Mouse (Mus musculus) neural tube, embryonic 11.5 days (tissue): Measurements from ENCODE around the gene Grsf1. TPM values are rescaled to one million over a fixed set of nuclear protein-coding genes. Genes with fewer than 3 reads are reported as not detected.

Experiments
- ATAC-seq: fragments of 200-750 bp; cut with Nextera tagmentation; 2 replicates; pipeline ENCODE4 v1.8.0; 2017; ENCODE audit warnings: moderate number of reproducible peaks, mild to moderate bottlenecking, moderate TSS enrichment, moderate library complexity; ENCODE audit not compliant: insufficient read depth, low FRiP score, low TSS enrichment
- DNase-seq: peaks from one replicate; pipeline ENCODE4 v3.0.0-alpha.2; 2015; ENCODE audit warnings: low spot score
- H3K27ac ChIP-seq: fragments of 300-500 bp; sonication (generic); 2 replicates; pipeline ENCODE4 v1.5.1; 2014; ENCODE audit warnings: low read depth, mild to moderate bottlenecking, low read length
- H3K27me3 ChIP-seq: fragments of 300-500 bp; sonication (generic); 2 replicates; pipeline ENCODE4 v1.6.1; 2014; ENCODE audit warnings: mild to moderate bottlenecking, low read length, mixed read lengths; ENCODE audit not compliant: control insufficient read depth, insufficient read depth
- H3K36me3 ChIP-seq: fragments of 300-500 bp; sonication (generic); 2 replicates; pipeline ENCODE4 v1.6.1; 2014; ENCODE audit warnings: mild to moderate bottlenecking, low read length, moderate library complexity, mixed read lengths; ENCODE audit not compliant: control insufficient read depth, insufficient read depth
- H3K4me1 ChIP-seq: fragments of 300-500 bp; sonication (generic); 2 replicates; pipeline ENCODE4 v1.6.1; 2014; ENCODE audit warnings: low read length, mixed read lengths; ENCODE audit not compliant: control insufficient read depth, insufficient read depth
- H3K4me2 ChIP-seq: fragments of 300-500 bp; sonication (generic); 2 replicates; pipeline ENCODE4 v1.6.1; 2014; ENCODE audit warnings: low read depth, mild to moderate bottlenecking, moderate library complexity
- H3K4me3 ChIP-seq: fragments of 300-500 bp; sonication (generic); 2 replicates; pipeline ENCODE4 v1.5.1; 2014; ENCODE audit warnings: low read depth, low read length
- H3K9ac ChIP-seq: fragments of 300-500 bp; sonication (generic); 2 replicates; pipeline ENCODE4 v1.6.1; 2014; ENCODE audit warnings: mild to moderate bottlenecking, low read length
- H3K9me3 ChIP-seq: fragments of 300-500 bp; sonication (generic); 2 replicates; pipeline ENCODE4 v1.6.1; 2016; ENCODE audit warnings: low read length; ENCODE audit not compliant: control insufficient read depth
- WGBS: fragments of 180-500 bp; shearing (Covaris S2); extraction: QIAGEN DNeasy Blood & Tissue Kit; methylation state at CpG from one replicate; pipeline ENCODE4 v1.1.7; 2014; 5-methylcytosine and 5-hydroxymethylcytosine counted together
- polyA plus RNA-seq: library from polyadenylated mRNA; unstranded; fragments of >200 nt; fragmentation: Nextera tagmentation; extraction: Ambion mirVana; gene quantifications from 2 replicates; pipeline ENCODE4 v1.2.1, GENCODE M21; 2014

The Grsf1 gene
- polyA plus RNA-seq, 1 experiment from 2014 or later, result 105 TPM

DNA sequence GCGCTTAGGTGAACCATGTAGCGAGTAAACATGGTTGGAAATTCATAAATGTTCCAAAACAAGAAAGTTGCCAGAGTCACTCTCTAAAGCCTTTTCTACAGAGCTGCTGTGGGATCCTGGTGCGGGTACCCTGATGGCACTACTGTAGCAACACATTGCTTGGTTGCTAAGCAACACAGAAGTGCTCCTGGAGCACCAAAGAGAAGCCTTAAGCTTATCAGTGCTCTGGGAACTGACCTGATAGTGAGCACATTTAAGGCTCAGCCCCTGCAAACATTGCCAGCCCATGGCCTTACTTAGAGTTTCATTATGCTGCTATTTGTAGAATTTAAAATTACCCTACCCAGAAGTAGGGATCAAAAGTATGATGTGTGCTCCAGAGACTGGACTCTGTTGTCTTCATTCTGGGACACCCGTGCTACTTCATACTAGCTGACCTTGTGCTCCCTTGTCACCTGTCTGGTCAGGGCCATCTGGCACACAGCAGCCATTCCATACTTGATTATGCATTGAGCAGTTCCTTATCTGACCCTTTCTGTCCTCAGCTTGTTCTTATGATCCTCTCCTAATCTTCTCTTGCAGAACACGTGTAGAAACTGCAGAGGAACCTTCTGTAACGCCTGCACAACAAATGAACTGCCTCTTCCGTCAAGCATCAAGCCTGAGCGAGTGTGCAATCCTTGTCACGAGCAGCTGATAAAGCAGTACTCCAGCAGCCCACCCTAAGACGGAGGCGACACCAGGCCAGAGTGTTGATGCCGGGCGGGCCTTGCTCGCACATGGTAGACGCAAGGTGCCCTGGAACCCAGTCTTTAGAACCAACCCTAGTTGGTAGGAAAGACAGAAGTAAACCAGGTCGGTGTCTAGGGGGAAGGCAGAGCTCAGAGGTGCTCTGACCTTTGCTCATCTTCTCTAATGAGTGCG, 26.5 kb downstream of the Grsf1 start:
- no peaks in the 10 kb centered on the region for H3K9me3 ChIP-seq
- 93% methylated on average over 17 of the region's 17 CpGs for WGBS
- H3K27me3 ChIP-seq, result no peaks in the 10 kb centered on the region
- ATAC-seq (no peak), DNase-seq (no peak)
- no peak overlapping the region for H3K27ac ChIP-seq
- H3K4me3 ChIP-seq, result no peak overlapping the region
- no peak overlapping the region for H3K9ac ChIP-seq
- H3K4me2 ChIP-seq, result no peak overlapping the region
- peaks cover 13% of the 10 kb centered on the region for H3K36me3 ChIP-seq
- no peaks in the 10 kb centered on the region for H3K4me1 ChIP-seq

DNA sequence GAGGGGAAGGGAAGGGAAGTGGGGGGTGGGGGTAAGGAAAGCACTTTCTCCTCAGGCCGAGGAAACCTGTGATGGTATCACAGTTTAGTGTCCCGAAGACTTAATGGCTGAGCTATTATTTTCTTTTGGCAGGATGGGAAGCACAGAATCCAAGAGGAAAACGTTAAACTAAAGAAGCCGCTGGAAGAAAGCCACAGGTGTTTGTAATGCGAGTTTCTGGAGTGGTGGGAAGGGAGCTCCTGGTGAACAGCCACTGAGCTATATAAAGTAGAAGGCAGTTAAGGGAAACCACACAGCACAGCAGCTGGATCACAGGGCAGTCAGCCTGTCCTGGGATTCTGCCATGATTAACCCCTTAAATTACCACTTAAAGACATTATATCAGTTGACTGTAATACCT, 30.6 kb downstream of the Grsf1 start:
- no peak overlapping the region for H3K27ac ChIP-seq
- 77% methylated on average over 5 of the region's 5 CpGs for WGBS
- H3K9me3 ChIP-seq, result no peaks in the 10 kb centered on the region
- DNase-seq (no peak), ATAC-seq (no peak)
- H3K4me2 ChIP-seq, result no peak overlapping the region
- peaks cover 13% of the 10 kb centered on the region for H3K36me3 ChIP-seq
- no peak overlapping the region for H3K4me3 ChIP-seq
- H3K27me3 ChIP-seq, result no peaks in the 10 kb centered on the region
- no peak overlapping the region for H3K9ac ChIP-seq
- no peaks in the 10 kb centered on the region for H3K4me1 ChIP-seq

DNA sequence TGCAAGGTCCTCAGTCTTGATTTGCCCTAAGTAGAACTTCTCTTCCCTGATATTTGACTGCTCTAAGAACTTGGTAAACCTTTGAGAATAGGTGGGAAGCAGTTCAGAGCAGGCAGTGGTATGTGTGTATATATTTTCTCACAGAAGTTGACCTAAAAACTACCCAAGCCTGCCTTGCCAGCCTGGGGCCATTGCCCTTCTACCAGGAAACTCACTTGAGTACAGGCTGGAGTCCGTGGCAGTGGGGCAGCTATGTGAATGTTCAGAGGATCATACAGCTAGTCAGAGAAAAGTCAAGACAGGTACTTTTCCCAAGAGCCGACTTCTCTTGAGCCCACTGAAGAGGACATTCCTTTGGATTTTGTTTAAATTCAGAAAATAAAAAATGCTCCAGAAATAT, 31.1 kb downstream of the Grsf1 start:
- Histone ChIP-seq H3K9me3 (no peaks in the 10 kb centered on the region), H3K9ac (no peak overlapping the region), H3K4me2 (no peak overlapping the region), H3K4me3 (no peak overlapping the region), H3K27me3 (no peaks in the 10 kb centered on the region), H3K4me1 (no peaks in the 10 kb centered on the region), H3K27ac (no peak overlapping the region), H3K36me3 (peaks cover 13% of the 10 kb centered on the region)
- ATAC-seq (no peak), DNase-seq (no peak)
- 92% methylated on average over 2 of the region's 2 CpGs for WGBS

DNA sequence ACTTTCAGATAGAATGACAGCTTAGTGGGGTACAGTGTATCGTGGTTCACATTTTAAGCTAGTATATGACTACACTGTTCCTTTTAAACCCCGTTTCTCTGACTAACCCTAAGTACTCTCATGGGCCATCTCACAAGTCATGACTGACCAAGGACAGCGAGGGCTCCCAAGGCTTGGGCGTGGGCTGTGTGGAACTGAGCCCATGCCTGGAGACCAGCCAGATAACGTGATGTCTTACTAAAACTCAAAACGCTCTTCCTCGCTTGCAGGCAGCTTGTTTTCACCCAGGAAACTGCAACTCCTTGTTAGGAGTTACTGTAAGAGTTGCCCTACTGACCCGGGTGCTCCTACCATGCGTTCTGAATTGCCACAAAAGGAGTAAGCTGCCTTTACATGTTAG, 32.5 kb downstream of the Grsf1 start:
- H3K9me3 ChIP-seq, result no peaks in the 10 kb centered on the region
- no peaks in the 10 kb centered on the region for H3K27me3 ChIP-seq
- ATAC-seq, result no peak
- peaks cover 10% of the 10 kb centered on the region for H3K36me3 ChIP-seq
- H3K4me2 ChIP-seq, result no peak overlapping the region
- H3K27ac ChIP-seq, result no peak overlapping the region
- 92% methylated on average over 9 of the region's 9 CpGs for WGBS
- H3K4me1 ChIP-seq, result no peaks in the 10 kb centered on the region
- no peak overlapping the region for H3K4me3 ChIP-seq
- no peak for DNase-seq
- H3K9ac ChIP-seq, result no peak overlapping the region

- Histone ChIP-seq H3K27ac (no peak overlapping the region), H3K36me3 (peaks cover 8% of the 10 kb centered on the region), H3K4me1 (no peaks in the 10 kb centered on the region), H3K9ac (no peak overlapping the region), H3K4me2 (no peak overlapping the region), H3K27me3 (no peaks in the 10 kb centered on the region), H3K4me3 (no peak overlapping the region), H3K9me3 (no peaks in the 10 kb centered on the region)
- 91% methylated on average over 9 of the region's 9 CpGs for WGBS
- DNase-seq (no peak), ATAC-seq (no peak)
These were observed 33.2 kb downstream of the Grsf1 start for GRCm38 (mm10) chr5:88642786-88643185.

DNA sequence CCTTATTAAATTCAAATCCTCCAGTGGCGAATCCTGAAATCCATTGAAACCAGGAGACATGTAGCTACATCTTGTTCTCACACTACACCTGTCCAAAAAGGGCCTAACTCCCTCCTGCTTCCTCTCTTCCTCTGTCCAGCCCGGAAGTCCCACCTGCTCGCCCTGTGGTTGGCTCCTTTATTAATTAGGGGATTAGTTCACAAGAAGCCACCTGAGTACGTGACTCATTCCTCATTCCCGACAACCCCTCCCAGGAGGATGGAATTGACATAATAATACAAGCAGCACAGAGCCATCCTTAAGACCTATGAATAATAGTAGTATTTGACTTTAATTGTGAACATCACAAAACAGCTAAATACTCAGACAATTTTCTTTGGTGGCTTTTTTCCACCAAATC, 41.9 kb downstream of the Grsf1 start:
- no peak overlapping the region for H3K4me3 ChIP-seq
- no peak overlapping the region for H3K9ac ChIP-seq
- no peak for ATAC-seq
- no peak overlapping the region for H3K4me2 ChIP-seq
- H3K36me3 ChIP-seq, result peaks cover 9% of the 10 kb centered on the region
- no peaks in the 10 kb centered on the region for H3K27me3 ChIP-seq
- no peaks in the 10 kb centered on the region for H3K9me3 ChIP-seq
- H3K4me1 ChIP-seq, result no peaks in the 10 kb centered on the region
- no peak overlapping the region for H3K27ac ChIP-seq
- no peak for DNase-seq
- 87% methylated on average over 5 of the region's 5 CpGs for WGBS

- WGBS, result 87% methylated on average over 9 of the region's 9 CpGs
- Histone ChIP-seq H3K4me1 (no peaks in the 10 kb centered on the region), H3K27ac (no peak overlapping the region), H3K4me2 (no peak overlapping the region), H3K9me3 (no peaks in the 10 kb centered on the region), H3K9ac (no peak overlapping the region), H3K36me3 (peaks cover 15% of the 10 kb centered on the region), H3K27me3 (no peaks in the 10 kb centered on the region), H3K4me3 (no peak overlapping the region)
- DNase-seq, result no peak
- no peak for ATAC-seq
These were observed 43.5 kb downstream of the Grsf1 start for GRCm38 (mm10) chr5:88632463-88632862.

DNA sequence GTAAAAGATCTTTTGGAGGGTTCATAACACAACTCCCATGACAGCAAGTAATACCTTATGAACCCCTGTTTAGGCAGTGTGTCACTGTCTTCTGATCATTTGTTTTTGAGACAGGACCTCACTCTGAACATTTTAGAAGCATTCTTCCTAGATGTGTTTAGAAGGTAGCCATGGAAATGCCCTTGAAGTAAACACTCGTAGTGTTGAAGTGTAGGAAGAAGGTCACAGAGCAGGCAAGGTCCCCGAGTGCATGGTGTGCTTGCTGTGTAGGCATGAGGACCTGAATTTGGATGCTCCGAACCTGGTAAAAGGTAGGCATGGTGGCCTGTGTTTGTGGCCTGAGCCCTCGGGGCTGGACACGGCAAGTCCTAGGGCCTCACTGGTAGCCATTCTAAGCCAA, 44.4 kb downstream of the Grsf1 start:
- WGBS, result 93% methylated on average over 5 of the region's 5 CpGs
- no peak for DNase-seq
- no peaks in the 10 kb centered on the region for H3K27me3 ChIP-seq
- peaks cover 12% of the 10 kb centered on the region; the same call in 1 of the 2 replicates for H3K36me3 ChIP-seq
- H3K4me1 ChIP-seq, result no peaks in the 10 kb centered on the region
- no peaks in the 10 kb centered on the region for H3K9me3 ChIP-seq
- no peak overlapping the region for H3K9ac ChIP-seq
- no peak overlapping the region for H3K27ac ChIP-seq
- no peak for ATAC-seq
- H3K4me2 ChIP-seq, result no peak overlapping the region
- H3K4me3 ChIP-seq, result no peak overlapping the region

GRCm38 (mm10) chr5:88630883-88631282, 45.1 kb downstream of the Grsf1 start:
- no peak overlapping the region for H3K27ac ChIP-seq
- WGBS, result 80% methylated on average over 3 of the region's 3 CpGs
- H3K4me2 ChIP-seq, result no peak overlapping the region
- H3K9me3 ChIP-seq, result no peaks in the 10 kb centered on the region
- no peak overlapping the region for H3K9ac ChIP-seq
- no peaks in the 10 kb centered on the region for H3K4me1 ChIP-seq
- no peaks in the 10 kb centered on the region for H3K27me3 ChIP-seq
- DNase-seq (no peak), ATAC-seq (no peak)
- no peak overlapping the region for H3K4me3 ChIP-seq
- peaks cover 12% of the 10 kb centered on the region; the same call in 1 of the 2 replicates for H3K36me3 ChIP-seq
